ENCODE assay signal across 22 mouse cellular contexts in genomic region chr2:78381234-78381633, GRCm38 (mm10).
DNase-seq lines count a peak whose midpoint lies in the region; ATAC-seq and TF ChIP-seq lines count a peak whose summit lies in the region.
"Had no signal": no experiment of that assay in that cellular context is flagged by ENCODE, and none has a peak within 500 bp of the region (broad histone marks: within the 10 kb centered on the region; RNA-seq: fewer than 3 reads in every experiment).

No protein-coding gene starts in this region.

- TF ChIP-seq EP300 in stomach, postnatal 0 days (optimal IDR thresholded peaks at IDR 0.05) = no peak

- H3K27ac ChIP-seq in bone marrow macrophage, adult 2 months (ENCODE audit: insufficient read depth, low read depth, low read length) = peak overlapping the region; percentile 19; the same call in 1 of the 2 replicates
- H3K27ac ChIP-seq in stomach, postnatal 0 days (replicated peaks) = no peak overlapping the region
- H3K27ac ChIP-seq: embryonic facial prominence, embryonic 12.5 days; forebrain, embryonic 13.5 days; heart, embryonic 10.5 days; hindbrain, embryonic 13.5 days; hindbrain, postnatal 0 days had no signal

- no peak overlapping the region for H3K4me2 ChIP-seq in myocyte (ENCODE audit: low read depth)
- H3K4me2 ChIP-seq in stomach, postnatal 0 days (replicated peaks; ENCODE audit: low read depth) = no peak overlapping the region
- H3K4me2 ChIP-seq: embryonic facial prominence, embryonic 12.5 days; forebrain, embryonic 13.5 days; hindbrain, embryonic 13.5 days had no signal

- H3K9me3 ChIP-seq in stomach, postnatal 0 days (ENCODE audit: control insufficient read depth, low read length) = no peaks in the 10 kb centered on the region
- H3K9me3 ChIP-seq: embryonic facial prominence, embryonic 12.5 days; forebrain, embryonic 13.5 days; heart, embryonic 10.5 days; hindbrain, embryonic 13.5 days had no signal

- H3K36me3 ChIP-seq in C2C12 (ENCODE audit: control insufficient read depth, insufficient read depth) = no peaks in the 10 kb centered on the region
- H3K36me3 ChIP-seq in myocyte (ENCODE audit: control insufficient read depth, insufficient read depth) = no peaks in the 10 kb centered on the region
- H3K36me3 ChIP-seq in stomach, postnatal 0 days (ENCODE audit: control insufficient read depth, insufficient read depth, low read length) = no peaks in the 10 kb centered on the region
- H3K36me3 ChIP-seq: embryonic facial prominence, embryonic 12.5 days; heart, embryonic 10.5 days; hindbrain, embryonic 13.5 days had no signal

- no peak for ATAC-seq in stomach, postnatal 0 days (ENCODE audit: low FRiP score, low TSS enrichment)
- ATAC-seq: forebrain, embryonic 13.5 days; forebrain, postnatal 0 days; hindbrain, postnatal 0 days had no signal

- TF ChIP-seq CTCF in C2C12 (IDR thresholded peaks at IDR 0.05; ENCODE audit: control insufficient read depth, insufficient read depth, insufficient read length) = no peak
- TF ChIP-seq CTCF in bone marrow macrophage, adult 2 months (IDR thresholded peaks at IDR 0.05; ENCODE audit: low read depth, low read length) = no peak
- TF ChIP-seq CTCF in stomach, postnatal 0 days (IDR thresholded peaks at IDR 0.05; ENCODE audit: low read depth) = no peak

- H3K79me2 ChIP-seq in C2C12 (ENCODE audit: control insufficient read depth, insufficient read depth) (no peaks in the 10 kb centered on the region), myocyte (ENCODE audit: control insufficient read depth, insufficient read depth) (no peaks in the 10 kb centered on the region)

- H3K79me3 ChIP-seq in C2C12 (ENCODE audit: low read depth) = no peaks in the 10 kb centered on the region

- peaks cover 3% of the 10 kb centered on the region for H3K4me1 ChIP-seq in bone marrow macrophage, adult 2 months (ENCODE audit: control insufficient read depth, insufficient read depth, low read length)
- H3K4me1 ChIP-seq in stomach, postnatal 0 days (replicated peaks; ENCODE audit: control insufficient read depth, insufficient read depth) = no peaks in the 10 kb centered on the region
- H3K4me1 ChIP-seq: embryonic facial prominence, embryonic 12.5 days; forebrain, embryonic 13.5 days; heart, embryonic 10.5 days; hindbrain, embryonic 13.5 days had no signal

- H3ac ChIP-seq in C2C12 (ENCODE audit: control insufficient read depth, insufficient read length, low read depth) (no peak overlapping the region), myocyte (ENCODE audit: control insufficient read depth, insufficient read length) (no peak overlapping the region)

- no peaks in the 10 kb centered on the region for H3K27me3 ChIP-seq in C2C12 (ENCODE audit: control insufficient read depth, insufficient read depth, insufficient read length)
- H3K27me3 ChIP-seq in myocyte (ENCODE audit: control insufficient read depth, insufficient read depth, insufficient read length) = no peaks in the 10 kb centered on the region
- no peaks in the 10 kb centered on the region for H3K27me3 ChIP-seq in stomach, postnatal 0 days (ENCODE audit: control insufficient read depth, insufficient read depth, low read length)
- H3K27me3 ChIP-seq: embryonic facial prominence, embryonic 12.5 days; forebrain, embryonic 13.5 days; hindbrain, embryonic 13.5 days had no signal

- H3K9ac ChIP-seq in stomach, postnatal 0 days (ENCODE audit: low read length) = no peak overlapping the region
- H3K9ac ChIP-seq: embryonic facial prominence, embryonic 12.5 days; forebrain, embryonic 13.5 days; forebrain, postnatal 0 days; hindbrain, embryonic 13.5 days had no signal

- TF ChIP-seq POLR2A in bone marrow macrophage, adult 2 months (IDR thresholded peaks at IDR 0.05; ENCODE audit: borderline replicate concordance, low read depth, low read length) = no peak
- TF ChIP-seq POLR2A in myocyte (IDR thresholded peaks at IDR 0.05; ENCODE audit: insufficient read length, low read depth) = no peak

- H3K4me3 ChIP-seq in C2C12 (ENCODE audit: insufficient read depth, poor library complexity, severe bottlenecking) (no peak overlapping the region), myocyte (no peak overlapping the region)
- H3K4me3 ChIP-seq in bone marrow macrophage, adult 2 months (ENCODE audit: insufficient read depth, low read length) = no peak overlapping the region
- H3K4me3 ChIP-seq in stomach, postnatal 0 days (ENCODE audit: low read depth, low read length) = no peak overlapping the region
- H3K4me3 ChIP-seq: embryonic facial prominence, embryonic 12.5 days; forebrain, embryonic 13.5 days; heart, embryonic 10.5 days; hindbrain, embryonic 13.5 days had no signal

- DNase-seq in 3T3-L1 (ENCODE audit: low read depth, low spot score) (peak; percentile 34), liver (no peak)
- no peak for DNase-seq in lung, adult 18-20 months
- no peak for DNase-seq in stomach, postnatal 0 days (ENCODE audit: low spot score)
- DNase-seq: adrenal gland, postnatal 36 days; B cell, adult 2 months; cerebellum, adult 11-12 months; cerebellum, adult 9-10 months; cerebellum, postnatal 25 days; forebrain, postnatal 0 days; gastrocnemius, postnatal 25 days; heart, adult 11 months; heart, postnatal 10 days; kidney, adult 11 months had no signal

TF ChIP-seq in C2C12, 6 proteins besides CTCF, POLR2A, EP300 and RAD21:
- TF ChIP-seq CEBPB (IDR thresholded peaks at IDR 0.05; ENCODE audit: low read depth) (no peak), MYOD1 (IDR thresholded peaks at IDR 0.05; ENCODE audit: control insufficient read depth, insufficient read length, low read depth) (peak; percentile 79)

TF ChIP-seq in myocyte, 11 proteins besides CTCF, POLR2A, EP300 and RAD21:
- TF ChIP-seq SRF (IDR thresholded peaks at IDR 0.05; ENCODE audit: control insufficient read depth, insufficient read length, low read depth) = no peak
- TF ChIP-seq USF1 (IDR thresholded peaks at IDR 0.05; ENCODE audit: low read depth) = no peak
- TF ChIP-seq E2F4 (IDR thresholded peaks at IDR 0.05; ENCODE audit: insufficient read depth) = no peak
- peak in 2 of 3 experiments; percentile 42 to 53 for TF ChIP-seq MYOG (IDR thresholded peaks at IDR 0.05; ENCODE audit: control insufficient read depth in 1 of 3, insufficient read depth in 1 of 3, insufficient read length in 2 of 3, low read depth in 2 of 3)
- TF ChIP-seq MAX (IDR thresholded peaks at IDR 0.05; ENCODE audit: low read depth) = no peak
- no peak for TF ChIP-seq CEBPB (IDR thresholded peaks at IDR 0.05; ENCODE audit: insufficient read depth, poor library complexity, severe bottlenecking)
- no peak for TF ChIP-seq TCF3 (IDR thresholded peaks at IDR 0.05; ENCODE audit: insufficient read length, low read depth)
- peak in 2 of 3 experiments; percentile 67 to 88 for TF ChIP-seq MYOD1 (IDR thresholded peaks at IDR 0.05; ENCODE audit: control insufficient read depth in 1 of 3, insufficient read length in 2 of 3, low read depth in 2 of 3)
TF ChIP-seq in myocyte: peak in this region for 2.
